8 mouse cellular contexts compared by ENCODE assay signal in genomic region chr2:71453161-71453916, GRCm38 (mm10). TPM values are rescaled to one million over a fixed set of nuclear protein-coding genes. Genes with fewer than 3 reads are reported as not detected.
DNase-seq lines count a peak whose midpoint lies in the region; ATAC-seq and TF ChIP-seq lines count a peak whose summit lies in the region.

Metap1d (plus strand) TSS chr2:71453276.

- TF ChIP-seq CTCF in bone marrow, adult 2 months (IDR thresholded peaks at IDR 0.05; ENCODE audit: control insufficient read depth, insufficient read depth, low read length) = no peak
- peak; percentile 37 for TF ChIP-seq CTCF in midbrain, postnatal 0 days (IDR thresholded peaks at IDR 0.05)

- no peaks in the 10 kb centered on the region for H3K27me3 ChIP-seq in embryonic facial prominence, embryonic 15.5 days
- H3K27me3 ChIP-seq in limb, embryonic 14.5 days (ENCODE audit: control insufficient read depth, insufficient read depth, low read length) = no peaks in the 10 kb centered on the region
- H3K27me3 ChIP-seq in midbrain, postnatal 0 days (ENCODE audit: insufficient read depth, low read length) = 0 out of 2 replicates have a peak, but pooled peaks cover 5% of the 10 kb centered on the region

- TF ChIP-seq POLR2A in bone marrow, adult 2 months (IDR thresholded peaks at IDR 0.05; ENCODE audit: borderline replicate concordance, control insufficient read depth, low read depth, low read length) = peak; percentile 67; the same call in 1 of the 2 replicates
- peak; percentile 93; the same call in 1 of the 2 replicates for TF ChIP-seq POLR2A in limb, embryonic 14.5 days (IDR thresholded peaks at IDR 0.05; ENCODE audit: borderline replicate concordance, extremely low read depth, insufficient read depth, insufficient read length)

- no peaks in the 10 kb centered on the region for H3K36me3 ChIP-seq in embryonic facial prominence, embryonic 15.5 days
- H3K36me3 ChIP-seq in limb, embryonic 14.5 days (ENCODE audit: control insufficient read depth, insufficient read depth, low read length) = no peaks in the 10 kb centered on the region
- no peaks in the 10 kb centered on the region for H3K36me3 ChIP-seq in midbrain, postnatal 0 days (ENCODE audit: insufficient read depth, low read length)

- peak; percentile 96 for DNase-seq in 416B (ENCODE audit: low read depth)
- peak; percentile 92 for DNase-seq in heart, adult 8-10 months (ENCODE audit: low spot score)
- DNase-seq in kidney, adult 9 months = peak; percentile 96
- peak; percentile 95 for DNase-seq in limb, embryonic 14.5 days (ENCODE audit: low spot score)
- DNase-seq in midbrain, postnatal 0 days (ENCODE audit: low spot score) = peak; percentile 97
- peak; percentile 86 to 90 for DNase-seq in spleen, postnatal 14 days (ENCODE audit: low spot score in 2 of 2)

- WGBS in bone marrow, adult 2 months = under 1% methylated on average over 61 of the region's 61 CpGs
- under 1% methylated on average over 61 of the region's 61 CpGs for WGBS in embryonic facial prominence, embryonic 15.5 days
- under 1% methylated on average over 61 of the region's 61 CpGs for WGBS in limb, embryonic 14.5 days
- WGBS in midbrain, postnatal 0 days = under 1% methylated on average over 61 of the region's 61 CpGs

- peak within 1 kb of the TSS; percentile 50 for H3K27ac ChIP-seq in bone marrow, adult 2 months (ENCODE audit: control insufficient read depth, insufficient read depth, low read depth, low read length, poor library complexity)
- peak within 1 kb of the TSS; percentile 65; the same call in 1 of the 2 replicates for H3K27ac ChIP-seq in embryonic facial prominence, embryonic 15.5 days (replicated peaks)
- peak within 1 kb of the TSS; percentile 67 for H3K27ac ChIP-seq in limb, embryonic 14.5 days (replicated peaks; ENCODE audit: low read depth, low read length)
- H3K27ac ChIP-seq in midbrain, postnatal 0 days (ENCODE audit: low read depth, low read length) = no peak within 1 kb of the TSS

- H3K4me2 ChIP-seq in embryonic facial prominence, embryonic 15.5 days (replicated peaks) = peak within 1 kb of the TSS; percentile 82
- peak within 1 kb of the TSS; percentile 83 for H3K4me2 ChIP-seq in limb, embryonic 14.5 days (replicated peaks; ENCODE audit: low read depth, low read length, severe bottlenecking)
- peak within 1 kb of the TSS; percentile 61 for H3K4me2 ChIP-seq in midbrain, postnatal 0 days (ENCODE audit: low read depth, low read length, poor library complexity, severe bottlenecking)

- H3K4me1 ChIP-seq in bone marrow, adult 2 months (ENCODE audit: control insufficient read depth, insufficient read depth, low read length) = peaks cover 1% of the 10 kb centered on the region; the same call in 1 of the 2 replicates
- H3K4me1 ChIP-seq in embryonic facial prominence, embryonic 15.5 days = 0 out of 2 replicates have a peak, but pooled peaks cover 5% of the 10 kb centered on the region
- no peaks in the 10 kb centered on the region for H3K4me1 ChIP-seq in limb, embryonic 14.5 days (ENCODE audit: control insufficient read depth, insufficient read depth, low read length)
- no peaks in the 10 kb centered on the region for H3K4me1 ChIP-seq in midbrain, postnatal 0 days (ENCODE audit: insufficient read depth, low read length)

- H3K4me3 ChIP-seq in bone marrow, adult 2 months (replicated peaks; ENCODE audit: control insufficient read depth, low read depth, low read length) = peak within 1 kb of the TSS; percentile 99
- peak within 1 kb of the TSS; percentile 74 for H3K4me3 ChIP-seq in embryonic facial prominence, embryonic 15.5 days (replicated peaks)
- peak within 1 kb of the TSS; percentile 69 for H3K4me3 ChIP-seq in limb, embryonic 14.5 days (replicated peaks; ENCODE audit: low read length)
- peak within 1 kb of the TSS; percentile 48 for H3K4me3 ChIP-seq in midbrain, postnatal 0 days (ENCODE audit: low read depth, low read length)

- H3K9ac ChIP-seq in embryonic facial prominence, embryonic 15.5 days = peak within 1 kb of the TSS; percentile 57
- H3K9ac ChIP-seq in limb, embryonic 14.5 days (ENCODE audit: low read depth, low read length, severe bottlenecking) = peak within 1 kb of the TSS; percentile 68
- peak within 1 kb of the TSS; percentile 60 for H3K9ac ChIP-seq in midbrain, postnatal 0 days (replicated peaks; ENCODE audit: low read length, poor library complexity, severe bottlenecking)

- H3K9me3 ChIP-seq in embryonic facial prominence, embryonic 15.5 days (replicated peaks) = no peaks in the 10 kb centered on the region
- H3K9me3 ChIP-seq in limb, embryonic 14.5 days (ENCODE audit: control insufficient read depth, low read length) = no peaks in the 10 kb centered on the region
- no peaks in the 10 kb centered on the region for H3K9me3 ChIP-seq in midbrain, postnatal 0 days (ENCODE audit: low read length)

- peak; percentile 94 for ATAC-seq in embryonic facial prominence, embryonic 15.5 days (ENCODE audit: insufficient number of reproducible peaks, low FRiP score, low TSS enrichment, low read depth)
- ATAC-seq in limb, embryonic 14.5 days (ENCODE audit: low FRiP score, low read depth) = peak; percentile 98
- peak; percentile 97 for ATAC-seq in midbrain, postnatal 0 days (ENCODE audit: low FRiP score)

RNA-seq across cellular contexts. Expression of gene Metap1d, which starts in this region (rescaled TPM):
- polyA plus RNA-seq in bone marrow, adult 2 months (2011; ENCODE audit: insufficient read depth, insufficient read length, low replicate concordance, missing spikeins) = 24.7 and 36.8 TPM in 2 replicates
- 42.5 and 44.8 TPM in 2 replicates for polyA plus RNA-seq in embryonic facial prominence, embryonic 15.5 days (2015; fragmentation: Nextera tagmentation; extraction: Ambion mirVana)
- 10 to 100 TPM; 38.4 to 44.4 (median 40.9) TPM for total RNA-seq in heart, adult 8-10 months (2022)
- polyA plus RNA-seq in limb, embryonic 14.5 days (2012; rRNA removed) = 79.4 and 86.8 TPM in 2 replicates
- polyA plus RNA-seq in limb, embryonic 14.5 days (2014; fragmentation: Nextera tagmentation; extraction: Ambion mirVana) = 44.3 and 54.5 TPM in 2 replicates
- total RNA-seq in midbrain, postnatal 0 days (2014; rRNA removed) = 14.4 and 16.9 TPM in 2 replicates
- polyA plus RNA-seq in midbrain, postnatal 0 days (2015; fragmentation: Nextera tagmentation; extraction: Ambion mirVana) = 25.1 and 27.7 TPM in 2 replicates

Comparison
In these comparisons a context has a peak if more than half of its experiments do, and no peak if none do; other contexts are left out.
1. H3K4me3 ChIP-seq: peak in every context shown above with its lines; median percentile 99 in bone marrow, adult 2 months; 74 in embryonic facial prominence, embryonic 15.5 days; 69 in limb, embryonic 14.5 days; 48 in midbrain, postnatal 0 days.